Mouse (Mus musculus) heart, adult 2 months (tissue): ENCODE data around the gene Lpar1.

Experiments used
- CTCF ChIP-seq: fragments of 200-600 bp; IDR thresholded peaks from 2 replicates; pipeline ENCODE4 v1.8.1; 2022; ENCODE audit warnings: antibody characterized with exemption, mild to moderate bottlenecking, moderate library complexity
- EP300 ChIP-seq: fragments of 200-500 bp; IDR thresholded peaks from 2 replicates; pipeline ENCODE4 v1.6.1; 2011; ENCODE audit warnings: low read depth, low read length, control low read depth; ENCODE audit not compliant: insufficient read depth
- POLR2A ChIP-seq: fragments of 200-500 bp; IDR thresholded peaks from 2 replicates; pipeline ENCODE4 v1.6.1; 2011; ENCODE audit warnings: mild to moderate bottlenecking, low read depth, low read length, control low read depth; ENCODE audit not compliant: insufficient read depth

DNA sequence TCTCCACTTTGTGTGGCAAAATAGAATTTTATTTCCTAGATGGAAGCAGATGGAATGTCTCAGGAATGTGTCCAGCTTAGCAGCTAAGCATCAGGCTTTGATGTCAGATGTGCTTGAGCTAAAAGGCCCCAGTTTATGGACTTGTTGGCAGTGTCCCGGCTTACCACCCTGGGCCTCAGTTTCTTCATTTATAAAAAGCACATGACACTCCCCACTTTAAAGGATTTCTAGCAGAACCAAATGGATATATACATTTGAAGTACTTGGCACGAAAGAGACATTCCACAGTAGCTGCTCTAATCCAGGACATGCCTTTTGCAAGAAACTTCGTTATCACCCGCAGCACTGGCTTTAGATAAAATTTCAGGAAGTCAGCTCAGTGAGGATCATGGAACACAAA is 100.4 kb downstream of the Lpar1 start:
- no peak for TF ChIP-seq CTCF
- no peak for TF ChIP-seq POLR2A
- no peak for TF ChIP-seq EP300
